Mouse (Mus musculus) bone marrow, adult 2 months (tissue): ENCODE measurements at regions not wholly inside any gene's neighbourhood (a gene's known extent, or its start where the extent isn't known, plus 50 kb on each side); places are given as distances from the start of the nearest gene placed in this dataset.

Experiments used
- CTCF ChIP-seq: fragments of 200-500 bp; IDR thresholded peaks from 2 replicates; pipeline ENCODE4 v1.5.1; 2011; ENCODE audit warnings: low read length, control low read depth; ENCODE audit not compliant: control insufficient read depth, insufficient read depth
- POLR2A ChIP-seq: fragments of 200-500 bp; IDR thresholded peaks from 2 replicates; pipeline ENCODE4 v1.6.1; 2011; ENCODE audit warnings: low read depth, mild to moderate bottlenecking, control low read depth, low read length, borderline replicate concordance; ENCODE audit not compliant: control insufficient read depth

DNA sequence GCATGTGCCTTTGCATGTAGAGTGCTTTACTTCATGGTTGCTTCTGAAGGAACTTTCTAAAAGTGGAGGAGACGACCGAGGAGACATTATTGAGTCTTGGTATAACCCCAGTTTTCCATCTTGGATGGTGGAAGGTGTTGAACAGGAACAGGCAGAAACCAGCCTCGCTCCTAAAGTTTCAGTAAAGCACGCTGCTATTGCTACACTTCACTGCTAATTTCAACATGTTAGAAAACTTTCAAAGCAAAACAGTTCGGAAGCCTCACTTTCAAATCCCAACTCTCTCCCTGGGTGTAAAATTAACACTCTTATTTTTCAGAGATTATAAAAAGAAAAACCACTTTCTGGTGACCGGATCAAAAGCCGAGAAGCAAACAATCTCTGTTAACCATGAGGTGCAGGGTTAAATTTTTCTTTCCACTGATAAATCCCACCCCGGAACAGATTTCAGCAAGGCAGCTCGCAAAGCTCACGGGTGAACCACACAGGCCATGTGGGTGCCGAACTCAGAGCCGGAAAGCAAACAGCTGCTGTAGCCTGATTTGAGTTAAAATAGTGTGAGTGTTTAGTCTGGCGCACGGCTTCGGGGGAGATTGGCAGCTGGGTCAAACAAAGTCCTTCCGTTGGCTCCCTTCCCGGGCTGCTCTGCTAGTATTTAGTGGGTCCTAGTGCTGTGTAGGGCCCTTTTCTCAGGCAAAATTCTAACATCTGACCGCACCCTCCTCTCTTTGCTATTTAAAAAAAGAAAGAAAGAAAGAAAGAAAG is 102.2 kb downstream of the Gm11146 start:
- no peak for TF ChIP-seq POLR2A
- no peak for TF ChIP-seq CTCF
